Mouse (Mus musculus): ENCODE results near the gene Tacc2.

DNA sequence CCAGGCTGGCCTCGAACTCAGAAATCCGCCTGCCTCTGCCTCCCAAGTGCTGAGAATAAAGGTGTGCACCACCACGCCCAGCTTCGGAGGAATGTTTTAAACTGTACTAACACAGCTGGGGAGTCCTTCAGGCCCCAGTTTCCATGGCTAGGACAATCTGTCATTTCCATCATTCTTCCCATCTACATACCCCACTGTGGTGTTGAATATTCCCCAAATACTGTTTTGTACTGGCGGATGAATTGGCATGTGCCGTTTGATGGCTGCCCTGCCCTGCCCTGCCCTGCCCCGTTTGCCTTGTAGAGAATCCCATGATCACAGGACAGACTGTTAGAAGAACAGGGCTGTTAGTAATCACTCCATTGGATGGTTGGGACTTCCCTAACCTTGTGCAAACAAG lies 134.6 kb downstream of the Tacc2 start:
- TF ChIP-seq CTCF (IDR thresholded peaks at IDR 0.05; ENCODE audit: borderline replicate concordance, insufficient read depth, low read depth, low read length) (no peak), POLR2A (IDR thresholded peaks at IDR 0.05; ENCODE audit: borderline replicate concordance, insufficient read depth, low read length) (no peak)
